Mouse (Mus musculus): Measurements from ENCODE around the gene Gjc2. TPM values are rescaled to one million over a fixed set of nuclear protein-coding genes. Genes with fewer than 3 reads are reported as not detected.

Gene Gjc2
- polyA plus RNA-seq, 1 experiment = not detected

GRCm38 (mm10) chr11:59209003-59209441, 26.0 kb upstream of the Gjc2 start:
- Histone ChIP-seq H3K27ac (ENCODE audit: insufficient read depth, low read depth, low read length) (no peak overlapping the region), H3K4me1 (ENCODE audit: control insufficient read depth, insufficient read depth, low read length) (peaks cover 17% of the 10 kb centered on the region), H3K4me3 (ENCODE audit: insufficient read depth, low read length) (peak overlapping the region; percentile 96)
- TF ChIP-seq CTCF (IDR thresholded peaks at IDR 0.05; ENCODE audit: low read depth, low read length) (peak; percentile 46; the same call in 1 of the 2 replicates), POLR2A (IDR thresholded peaks at IDR 0.05; ENCODE audit: borderline replicate concordance, low read depth, low read length) (no peak)

- TF ChIP-seq CTCF (IDR thresholded peaks at IDR 0.05; ENCODE audit: low read depth, low read length) (no peak), POLR2A (IDR thresholded peaks at IDR 0.05; ENCODE audit: borderline replicate concordance, low read depth, low read length) (no peak)
- H3K4me3 ChIP-seq (ENCODE audit: insufficient read depth, low read length) = peak within 1 kb of the TSS; percentile 96
- peak within 1 kb of the TSS; percentile 84 for H3K27ac ChIP-seq (ENCODE audit: insufficient read depth, low read depth, low read length)
- H3K4me1 ChIP-seq (ENCODE audit: control insufficient read depth, insufficient read depth, low read length) = peaks cover 12% of the 10 kb centered on the region
These were observed 25.3 kb upstream of the Gjc2 start, which contains the start of gene 2310033P09Rik for GRCm38 (mm10) chr11:59208153-59208831. 2310033P09Rik (plus strand) TSS chr11:59208321.

GRCm38 (mm10) chr11:59202081-59202995, 19.3 kb upstream of the Gjc2 start, which contains the start of gene Mrpl55:
Mrpl55 (plus strand) TSS chr11:59202486.
- Histone ChIP-seq H3K4me1 (ENCODE audit: control insufficient read depth, insufficient read depth, low read length) (peaks cover 15% of the 10 kb centered on the region), H3K27ac (ENCODE audit: insufficient read depth, low read depth, low read length) (peak within 1 kb of the TSS; percentile 79), H3K4me3 (ENCODE audit: insufficient read depth, low read length) (peak within 1 kb of the TSS; percentile 77)
- TF ChIP-seq POLR2A (IDR thresholded peaks at IDR 0.05; ENCODE audit: borderline replicate concordance, low read depth, low read length) = 0 out of 2 replicates have a peak, but pooled peaks have one; percentile 14
- no peak for TF ChIP-seq CTCF (IDR thresholded peaks at IDR 0.05; ENCODE audit: low read depth, low read length)

- H3K27ac ChIP-seq (ENCODE audit: insufficient read depth, low read depth, low read length) = peak overlapping the region; percentile 79
- TF ChIP-seq CTCF (IDR thresholded peaks at IDR 0.05; ENCODE audit: low read depth, low read length) (no peak), POLR2A (IDR thresholded peaks at IDR 0.05; ENCODE audit: borderline replicate concordance, low read depth, low read length) (no peak)
- H3K4me1 ChIP-seq (ENCODE audit: control insufficient read depth, insufficient read depth, low read length) = peaks cover 15% of the 10 kb centered on the region
- H3K4me3 ChIP-seq (ENCODE audit: insufficient read depth, low read length) = peak overlapping the region; percentile 77
These were observed 18.4 kb upstream of the Gjc2 start for GRCm38 (mm10) chr11:59201216-59202002.

GRCm38 (mm10) chr11:59196230-59196629, 13.2 kb upstream of the Gjc2 start:
- no peak for TF ChIP-seq POLR2A (IDR thresholded peaks at IDR 0.05; ENCODE audit: borderline replicate concordance, low read depth, low read length)
- TF ChIP-seq CTCF (IDR thresholded peaks at IDR 0.05; ENCODE audit: low read depth, low read length) = no peak
- no peak overlapping the region for H3K4me3 ChIP-seq (ENCODE audit: insufficient read depth, low read length)
- no peak overlapping the region for H3K27ac ChIP-seq (ENCODE audit: insufficient read depth, low read depth, low read length)
- H3K4me1 ChIP-seq (ENCODE audit: control insufficient read depth, insufficient read depth, low read length) = peaks cover 15% of the 10 kb centered on the region

- Histone ChIP-seq H3K27ac (ENCODE audit: insufficient read depth, low read depth, low read length) (peak within 1 kb of the TSS; percentile 50), H3K4me3 (ENCODE audit: insufficient read depth, low read length) (peak within 1 kb of the TSS; percentile 82), H3K4me1 (ENCODE audit: control insufficient read depth, insufficient read depth, low read length) (peaks cover 3% of the 10 kb centered on the region)
- TF ChIP-seq POLR2A (IDR thresholded peaks at IDR 0.05; ENCODE audit: borderline replicate concordance, low read depth, low read length) (no peak), CTCF (IDR thresholded peaks at IDR 0.05; ENCODE audit: low read depth, low read length) (no peak)
These were observed 9.0 kb upstream of the Gjc2 start, which contains the start of gene Guk1 for GRCm38 (mm10) chr11:59192059-59192386. Guk1 (minus strand) TSS chr11:59192212.

- Histone ChIP-seq H3K27ac (ENCODE audit: insufficient read depth, low read depth, low read length) (peak overlapping the region; percentile 50), H3K4me3 (ENCODE audit: insufficient read depth, low read length) (peak overlapping the region; percentile 82), H3K4me1 (ENCODE audit: control insufficient read depth, insufficient read depth, low read length) (peaks cover 3% of the 10 kb centered on the region)
- TF ChIP-seq CTCF (IDR thresholded peaks at IDR 0.05; ENCODE audit: low read depth, low read length) = no peak
- TF ChIP-seq POLR2A (IDR thresholded peaks at IDR 0.05; ENCODE audit: borderline replicate concordance, low read depth, low read length) = peak; percentile 87; the same call in 1 of the 2 replicates
These were observed 8.4 kb upstream of the Gjc2 start for GRCm38 (mm10) chr11:59191231-59192058.

GRCm38 (mm10) chr11:59187706-59188105, 4.7 kb upstream of the Gjc2 start:
- TF ChIP-seq POLR2A (IDR thresholded peaks at IDR 0.05; ENCODE audit: borderline replicate concordance, low read depth, low read length) (no peak), CTCF (IDR thresholded peaks at IDR 0.05; ENCODE audit: low read depth, low read length) (no peak)

More at GRCm38 (mm10) chr11:59187706-59188105, 4.7 kb upstream of the Gjc2 start:
- no peak overlapping the region for H3K4me3 ChIP-seq (ENCODE audit: insufficient read depth, low read length)
- H3K4me1 ChIP-seq (ENCODE audit: control insufficient read depth, insufficient read depth, low read length) = peaks cover 3% of the 10 kb centered on the region
- no peak overlapping the region for H3K27ac ChIP-seq (ENCODE audit: insufficient read depth, low read depth, low read length)
